Mouse (Mus musculus): ENCODE results near the gene Rcbtb2. TPM values are rescaled to one million over a fixed set of nuclear protein-coding genes. Genes with fewer than 3 reads are reported as not detected.

The Rcbtb2 gene
- total and polyA plus RNA-seq, 2 experiments from 2014 or later, result 47.8 to 57.5 TPM

- no peak for ATAC-seq (ENCODE audit: insufficient read depth, low read depth)
- Histone ChIP-seq H3K36me3 (replicated peaks; ENCODE audit: control insufficient read depth, insufficient read depth, low read length) (no peaks in the 10 kb centered on the region), H3K27ac (ENCODE audit: low read depth) (peak overlapping the region; percentile 64; the same call in 1 of the 2 replicates), H3K9me3 (replicated peaks; ENCODE audit: control insufficient read depth, low read length) (no peaks in the 10 kb centered on the region), H3K4me1 (ENCODE audit: control insufficient read depth, insufficient read depth) (peaks cover 6% of the 10 kb centered on the region), H3K4me2 (ENCODE audit: low read depth, low read length) (peak overlapping the region; percentile 54), H3K27me3 (ENCODE audit: control insufficient read depth, insufficient read depth, low read length) (no peaks in the 10 kb centered on the region), H3K9ac (replicated peaks; ENCODE audit: low read depth, low read length) (peak overlapping the region; percentile 36), H3K4me3 (ENCODE audit: low read depth, low read length) (peak overlapping the region; percentile 34)
- no peak for TF ChIP-seq EP300 (IDR thresholded peaks at IDR 0.05; ENCODE audit: low read depth)
- TF ChIP-seq CTCF (IDR thresholded peaks at IDR 0.05; ENCODE audit: low read depth), result 0 out of 2 replicates have a peak, but pooled peaks have one; percentile 28
- DNase-seq (ENCODE audit: low spot score), result peak; percentile 30
- 27% methylated on average over 9 of the region's 9 CpGs for WGBS
Observed at GRCm38 (mm10) chr14:73116938-73117337, 5.9 kb upstream of the Rcbtb2 start.

GRCm38 (mm10) chr14:73117411-73118392, 5.1 kb upstream of the Rcbtb2 start:
- Histone ChIP-seq H3K27me3 (ENCODE audit: control insufficient read depth, insufficient read depth, low read length) (no peaks in the 10 kb centered on the region), H3K4me3 (ENCODE audit: low read depth, low read length) (peak overlapping the region; percentile 34; the same call in 1 of the 2 replicates), H3K27ac (ENCODE audit: low read depth) (peak overlapping the region; percentile 64; the same call in 1 of the 2 replicates), H3K36me3 (replicated peaks; ENCODE audit: control insufficient read depth, insufficient read depth, low read length) (no peaks in the 10 kb centered on the region), H3K9me3 (replicated peaks; ENCODE audit: control insufficient read depth, low read length) (no peaks in the 10 kb centered on the region), H3K4me2 (ENCODE audit: low read depth, low read length) (peak overlapping the region; percentile 54; the same call in 1 of the 2 replicates), H3K9ac (replicated peaks; ENCODE audit: low read depth, low read length) (peak overlapping the region; percentile 36), H3K4me1 (ENCODE audit: control insufficient read depth, insufficient read depth) (no peaks in the 10 kb centered on the region; the same call in none of the 2 replicates)
- ATAC-seq (ENCODE audit: insufficient read depth, low read depth) (no peak), DNase-seq (ENCODE audit: low spot score) (no peak)
- WGBS, result 74% methylated on average over 7 of the region's 7 CpGs
- TF ChIP-seq CTCF (IDR thresholded peaks at IDR 0.05; ENCODE audit: low read depth) (peak; percentile 27; the same call in 1 of the 2 replicates), EP300 (IDR thresholded peaks at IDR 0.05; ENCODE audit: low read depth) (no peak)

GRCm38 (mm10) chr14:73118482-73119347, 4.1 kb upstream of the Rcbtb2 start:
- Histone ChIP-seq H3K9ac (replicated peaks; ENCODE audit: low read depth, low read length) (no peak overlapping the region), H3K4me1 (ENCODE audit: control insufficient read depth, insufficient read depth) (no peaks in the 10 kb centered on the region; the same call in 1 of the 2 replicates), H3K4me2 (ENCODE audit: low read depth, low read length) (no peak overlapping the region), H3K36me3 (replicated peaks; ENCODE audit: control insufficient read depth, insufficient read depth, low read length) (no peaks in the 10 kb centered on the region), H3K27me3 (ENCODE audit: control insufficient read depth, insufficient read depth, low read length) (no peaks in the 10 kb centered on the region), H3K27ac (ENCODE audit: low read depth) (peak overlapping the region; percentile 56; the same call in 1 of the 2 replicates), H3K4me3 (ENCODE audit: low read depth, low read length) (no peak overlapping the region), H3K9me3 (replicated peaks; ENCODE audit: control insufficient read depth, low read length) (no peaks in the 10 kb centered on the region)
- no peak for ATAC-seq (ENCODE audit: insufficient read depth, low read depth)
- no peak for DNase-seq (ENCODE audit: low spot score)
- 67% methylated on average over 14 of the region's 14 CpGs for whole genome bisulfite sequencing
- no peak for TF ChIP-seq EP300 (IDR thresholded peaks at IDR 0.05; ENCODE audit: low read depth)
- no peak for TF ChIP-seq CTCF (IDR thresholded peaks at IDR 0.05; ENCODE audit: low read depth)

GRCm38 (mm10) chr14:73119459-73119858, 3.4 kb upstream of the Rcbtb2 start:
- no peak for DNase-seq (ENCODE audit: low spot score)
- Histone ChIP-seq H3K4me2 (ENCODE audit: low read depth, low read length) (no peak overlapping the region), H3K27me3 (ENCODE audit: control insufficient read depth, insufficient read depth, low read length) (no peaks in the 10 kb centered on the region), H3K4me1 (ENCODE audit: control insufficient read depth, insufficient read depth) (no peaks in the 10 kb centered on the region; the same call in 1 of the 2 replicates), H3K27ac (ENCODE audit: low read depth) (peak overlapping the region; percentile 56; the same call in 1 of the 2 replicates), H3K36me3 (replicated peaks; ENCODE audit: control insufficient read depth, insufficient read depth, low read length) (no peaks in the 10 kb centered on the region), H3K9ac (replicated peaks; ENCODE audit: low read depth, low read length) (no peak overlapping the region), H3K4me3 (ENCODE audit: low read depth, low read length) (no peak overlapping the region), H3K9me3 (replicated peaks; ENCODE audit: control insufficient read depth, low read length) (no peaks in the 10 kb centered on the region)
- ATAC-seq (ENCODE audit: insufficient read depth, low read depth), result no peak
- TF ChIP-seq CTCF (IDR thresholded peaks at IDR 0.05; ENCODE audit: low read depth) (no peak), EP300 (IDR thresholded peaks at IDR 0.05; ENCODE audit: low read depth) (no peak)
- 57% methylated on average over 6 of the region's 6 CpGs for WGBS

- no peak overlapping the region for H3K9ac ChIP-seq (replicated peaks; ENCODE audit: low read depth, low read length)
- H3K27me3 ChIP-seq (ENCODE audit: control insufficient read depth, insufficient read depth, low read length), result no peaks in the 10 kb centered on the region
- no peak for DNase-seq (ENCODE audit: low spot score)
- H3K4me1 ChIP-seq (ENCODE audit: control insufficient read depth, insufficient read depth), result no peaks in the 10 kb centered on the region; the same call in 1 of the 2 replicates
- 57% methylated on average over 2 of the region's 2 CpGs for WGBS
- no peak for ATAC-seq (ENCODE audit: insufficient read depth, low read depth)
- no peak overlapping the region for H3K4me2 ChIP-seq (ENCODE audit: low read depth, low read length)
- TF ChIP-seq CTCF (IDR thresholded peaks at IDR 0.05; ENCODE audit: low read depth), result no peak
- no peak for TF ChIP-seq EP300 (IDR thresholded peaks at IDR 0.05; ENCODE audit: low read depth)
- no peak overlapping the region for H3K4me3 ChIP-seq (ENCODE audit: low read depth, low read length)
- H3K27ac ChIP-seq (ENCODE audit: low read depth), result peak overlapping the region; percentile 56; the same call in 1 of the 2 replicates
- no peaks in the 10 kb centered on the region for H3K9me3 ChIP-seq (replicated peaks; ENCODE audit: control insufficient read depth, low read length)
- H3K36me3 ChIP-seq (replicated peaks; ENCODE audit: control insufficient read depth, insufficient read depth, low read length), result no peaks in the 10 kb centered on the region
Observed at GRCm38 (mm10) chr14:73119966-73120365, 2.9 kb upstream of the Rcbtb2 start.

Data from heart, postnatal 0 days (tissue).